Mouse (Mus musculus) E14TG2a.4 (cell line): Measurements from ENCODE around the gene Tex33.

ENCODE experiments used
- H3K27me3 ChIP-seq: 2 replicates; pipeline ENCODE4 v1.6.1; 2014; ENCODE audit warnings: low read length, control low read depth; ENCODE audit not compliant: insufficient read depth
- H3K36me3 ChIP-seq: 2 replicates; pipeline ENCODE4 v1.6.1; 2014; ENCODE audit warnings: low read length, control low read depth; ENCODE audit not compliant: insufficient read depth
- H3K4me1 ChIP-seq: replicated peaks from 2 replicates; pipeline ENCODE4 v1.6.1; 2014; ENCODE audit warnings: low read depth, low read length, control low read depth
- H3K4me3 ChIP-seq: replicated peaks from 2 replicates; pipeline ENCODE4 v1.5.1; 2014; ENCODE audit warnings: mild to moderate bottlenecking, low read length
- H3K9me3 ChIP-seq: 2 replicates; pipeline ENCODE4 v1.6.1; 2014; ENCODE audit warnings: low read length, control low read depth
- CTCF ChIP-seq: conservative IDR thresholded peaks from 2 replicates; pipeline ENCODE4 v1.5.1; 2014; ENCODE audit warnings: low read length
- NANOG ChIP-seq: IDR thresholded peaks from 2 replicates; pipeline ENCODE4 v1.6.1; 2014; ENCODE audit warnings: borderline replicate concordance, low read length, mixed read lengths
- POU5F1 ChIP-seq: IDR thresholded peaks from 2 replicates; pipeline ENCODE4 v1.6.1; 2014; ENCODE audit warnings: low read length, borderline replicate concordance

Gene Tex33

GRCm38 (mm10) chr15:78406293-78406934, 10.7 kb upstream of the Tex33 start, which contains the start of gene Mpst:
Gene Mpst, plus strand, starts transcription at chr15:78406416.
- peaks cover 15% of the 10 kb centered on the region for H3K36me3 ChIP-seq
- no peak for TF ChIP-seq CTCF
- no peaks in the 10 kb centered on the region for H3K9me3 ChIP-seq
- peaks cover 85% of the 10 kb centered on the region for H3K4me1 ChIP-seq
- H3K4me3 ChIP-seq, result peak within 1 kb of the TSS; percentile 92
- peaks cover 25% of the 10 kb centered on the region for H3K27me3 ChIP-seq

- Histone ChIP-seq H3K27me3 (peaks cover 17% of the 10 kb centered on the region), H3K36me3 (peaks cover 11% of the 10 kb centered on the region), H3K4me3 (peak within 1 kb of the TSS; percentile 92), H3K4me1 (peaks cover 90% of the 10 kb centered on the region), H3K9me3 (no peaks in the 10 kb centered on the region)
- no peak for TF ChIP-seq CTCF
- TF ChIP-seq POU5F1, result no peak
- no peak for TF ChIP-seq NANOG
Measured at GRCm38 (mm10) chr15:78405517-78406211, 10.0 kb upstream of the Tex33 start, which contains the start of gene Tst. Gene Tst, minus strand, starts transcription at chr15:78405907.

DNA sequence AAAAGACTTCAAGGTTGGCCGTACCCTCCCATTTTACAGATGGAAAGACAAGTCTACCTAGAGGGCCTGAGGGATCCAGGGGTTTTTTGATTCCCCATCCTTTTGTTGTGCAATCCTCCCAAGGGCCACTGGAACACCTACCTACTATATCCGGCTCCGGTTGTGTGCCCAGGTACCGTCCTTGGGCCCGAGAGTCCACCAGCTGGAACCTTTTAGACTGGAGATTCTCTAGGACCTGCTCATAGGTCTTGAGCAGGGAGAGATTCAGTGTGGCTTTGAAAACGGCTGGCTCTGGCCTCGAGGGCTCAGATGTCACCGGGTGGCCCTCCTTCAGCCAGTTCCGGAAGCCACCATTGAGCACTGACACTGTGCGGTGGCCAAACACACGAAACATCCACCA, 9.4 kb upstream of the Tex33 start:
- TF ChIP-seq CTCF (no peak), NANOG (no peak), POU5F1 (no peak)
- H3K4me1 ChIP-seq, result peaks cover 90% of the 10 kb centered on the region
- peaks cover 14% of the 10 kb centered on the region for H3K36me3 ChIP-seq
- H3K4me3 ChIP-seq, result peak overlapping the region; percentile 92
- no peaks in the 10 kb centered on the region for H3K9me3 ChIP-seq
- peaks cover 11% of the 10 kb centered on the region for H3K27me3 ChIP-seq

- peaks cover 26% of the 10 kb centered on the region for H3K36me3 ChIP-seq
- H3K9me3 ChIP-seq, result no peaks in the 10 kb centered on the region
- TF ChIP-seq POU5F1, result no peak
- no peak for TF ChIP-seq NANOG
- TF ChIP-seq CTCF, result no peak
- peaks cover 80% of the 10 kb centered on the region for H3K4me1 ChIP-seq
- H3K4me3 ChIP-seq, result peak overlapping the region; percentile 52
- H3K27me3 ChIP-seq, result no peaks in the 10 kb centered on the region
Measured at GRCm38 (mm10) chr15:78403896-78404295, 8.2 kb upstream of the Tex33 start.

GRCm38 (mm10) chr15:78403301-78403741, 7.6 kb upstream of the Tex33 start:
- no peaks in the 10 kb centered on the region for H3K27me3 ChIP-seq
- no peak for TF ChIP-seq NANOG
- no peaks in the 10 kb centered on the region for H3K9me3 ChIP-seq
- H3K4me1 ChIP-seq, result peaks cover 75% of the 10 kb centered on the region
- H3K36me3 ChIP-seq, result peaks cover 28% of the 10 kb centered on the region
- peak overlapping the region; percentile 52 for H3K4me3 ChIP-seq

GRCm38 (mm10) chr15:78402423-78402822, 6.7 kb upstream of the Tex33 start:
- Histone ChIP-seq H3K4me3 (peak overlapping the region; percentile 52), H3K36me3 (peaks cover 28% of the 10 kb centered on the region), H3K4me1 (peaks cover 74% of the 10 kb centered on the region), H3K27me3 (no peaks in the 10 kb centered on the region), H3K9me3 (no peaks in the 10 kb centered on the region)
- no peak for TF ChIP-seq CTCF
- TF ChIP-seq POU5F1, result no peak
- no peak for TF ChIP-seq NANOG

GRCm38 (mm10) chr15:78401921-78402320, 6.2 kb upstream of the Tex33 start:
- TF ChIP-seq NANOG (no peak), POU5F1 (no peak), CTCF (no peak)
- peaks cover 28% of the 10 kb centered on the region for H3K36me3 ChIP-seq
- H3K9me3 ChIP-seq, result no peaks in the 10 kb centered on the region
- H3K27me3 ChIP-seq, result no peaks in the 10 kb centered on the region
- H3K4me1 ChIP-seq, result peaks cover 74% of the 10 kb centered on the region
- H3K4me3 ChIP-seq, result no peak overlapping the region

DNA sequence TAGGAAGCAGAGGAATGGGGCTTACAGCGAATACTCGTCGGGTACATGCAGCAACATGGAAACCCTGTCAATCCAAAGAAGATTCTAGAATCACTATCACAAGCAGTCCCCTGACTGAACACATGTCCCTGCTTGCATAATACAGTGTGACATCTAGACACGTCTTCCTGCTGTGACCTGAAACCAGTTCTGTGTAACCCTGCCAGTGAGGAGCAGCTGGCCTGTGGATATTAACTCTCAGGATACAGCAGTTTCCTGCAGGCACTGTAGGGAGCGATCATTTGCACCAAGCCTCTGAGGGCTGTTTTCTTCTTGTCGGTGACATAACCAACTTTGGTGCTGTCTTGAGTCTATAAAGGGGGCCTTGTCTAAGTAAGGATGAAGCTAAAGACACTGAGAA, 5.6 kb upstream of the Tex33 start:
- H3K4me3 ChIP-seq, result no peak overlapping the region
- H3K9me3 ChIP-seq, result no peaks in the 10 kb centered on the region
- peaks cover 28% of the 10 kb centered on the region for H3K36me3 ChIP-seq
- H3K27me3 ChIP-seq, result no peaks in the 10 kb centered on the region
- peaks cover 74% of the 10 kb centered on the region for H3K4me1 ChIP-seq
- TF ChIP-seq CTCF (no peak), POU5F1 (no peak)
